Mouse (Mus musculus) intestine, postnatal 0 days (tissue): Measurements from ENCODE around the gene Cntnap5a. TPM values are rescaled to one million over a fixed set of nuclear protein-coding genes. Genes with fewer than 3 reads are reported as not detected.

ENCODE experiments used
- ATAC-seq: fragments of 200-750 bp; cut with Nextera tagmentation; 2 replicates; pipeline ENCODE4 v1.8.0; 2017; ENCODE audit warnings: mild to moderate bottlenecking, moderate TSS enrichment, moderate library complexity
- H3K27ac ChIP-seq: fragments of 300-500 bp; sonication (generic); 2 replicates; pipeline ENCODE4 v1.5.1; 2014; ENCODE audit warnings: mild to moderate bottlenecking, low read depth, low read length, moderate library complexity
- H3K27me3 ChIP-seq: fragments of 300-500 bp; sonication (generic); replicated peaks from 2 replicates; pipeline ENCODE4 v1.6.1; 2014; ENCODE audit warnings: low read length, mixed read lengths; ENCODE audit not compliant: control insufficient read depth, insufficient read depth
- H3K36me3 ChIP-seq: fragments of 300-500 bp; sonication (generic); 2 replicates; pipeline ENCODE4 v1.6.1; 2014; ENCODE audit warnings: mild to moderate bottlenecking, moderate library complexity; ENCODE audit not compliant: control insufficient read depth, insufficient read depth
- H3K4me1 ChIP-seq: fragments of 300-500 bp; sonication (generic); replicated peaks from 2 replicates; pipeline ENCODE4 v1.6.1; 2014; ENCODE audit warnings: antibody characterized with exemption, low read length, mixed read lengths; ENCODE audit not compliant: control insufficient read depth, insufficient read depth
- H3K4me2 ChIP-seq: fragments of 300-500 bp; sonication (generic); replicated peaks from 2 replicates; pipeline ENCODE4 v1.6.1; 2014; ENCODE audit warnings: low read depth, mild to moderate bottlenecking, moderate library complexity
- H3K4me3 ChIP-seq: fragments of 300-500 bp; sonication (generic); 2 replicates; pipeline ENCODE4 v1.5.1; 2014; ENCODE audit warnings: low read depth, low read length
- H3K9ac ChIP-seq: fragments of 300-500 bp; sonication (generic); 2 replicates; pipeline ENCODE4 v1.6.1; 2014; ENCODE audit warnings: mild to moderate bottlenecking, low read depth, low read length
- H3K9me3 ChIP-seq: fragments of 300-500 bp; sonication (generic); 2 replicates; pipeline ENCODE4 v1.6.1; 2016; ENCODE audit warnings: mixed run types; ENCODE audit not compliant: control insufficient read depth
- CTCF ChIP-seq: sonication (generic); IDR thresholded peaks from 2 replicates; pipeline ENCODE4 v1.5.1; 2016; ENCODE audit warnings: low read depth, mild to moderate bottlenecking, control low read depth, antibody characterized with exemption, moderate library complexity
- WGBS: fragments of 180-500 bp; shearing (Covaris S2); extraction: QIAGEN DNeasy Blood & Tissue Kit; methylation state at CpG from one replicate; pipeline ENCODE4 v1.1.7; 2014; 5-methylcytosine and 5-hydroxymethylcytosine counted together
- polyA plus RNA-seq: library from polyadenylated mRNA; unstranded; fragments of >200 nt; fragmentation: Nextera tagmentation; extraction: Ambion mirVana; gene quantifications from 2 replicates; pipeline ENCODE4 v1.2.1, GENCODE M21; 2015

Gene Cntnap5a
- polyA plus RNA-seq, 1 experiment from 2014 or later = 0.07 TPM

- H3K27ac ChIP-seq = no peak overlapping the region
- no peak overlapping the region for H3K4me3 ChIP-seq
- no peaks in the 10 kb centered on the region for H3K9me3 ChIP-seq
- no peaks in the 10 kb centered on the region for H3K4me1 ChIP-seq
- no peaks in the 10 kb centered on the region for H3K36me3 ChIP-seq
- no peak for TF ChIP-seq CTCF
- WGBS = 71% methylated on average over 2 of the region's 2 CpGs
- no peak overlapping the region for H3K4me2 ChIP-seq
- no peaks in the 10 kb centered on the region for H3K27me3 ChIP-seq
- ATAC-seq = no peak
- H3K9ac ChIP-seq = no peak overlapping the region
Observed at GRCm38 (mm10) chr1:116015768-116016167, 331.2 kb downstream of the Cntnap5a start.

GRCm38 (mm10) chr1:116029653-116030052 is 345.1 kb downstream of the Cntnap5a start:
- Histone ChIP-seq H3K4me3 (no peak overlapping the region), H3K27ac (no peak overlapping the region), H3K9me3 (no peaks in the 10 kb centered on the region), H3K36me3 (no peaks in the 10 kb centered on the region), H3K4me1 (no peaks in the 10 kb centered on the region), H3K27me3 (no peaks in the 10 kb centered on the region), H3K4me2 (no peak overlapping the region), H3K9ac (no peak overlapping the region)
- 75% methylated on average over 1 of the region's 1 CpGs for WGBS
- no peak for TF ChIP-seq CTCF
- no peak for ATAC-seq

GRCm38 (mm10) chr1:116035897-116036296 is 351.3 kb downstream of the Cntnap5a start:
- no peak overlapping the region for H3K4me2 ChIP-seq
- no peak for ATAC-seq
- WGBS = 52% methylated on average over 1 of the region's 1 CpGs
- H3K4me3 ChIP-seq = no peak overlapping the region
- no peaks in the 10 kb centered on the region for H3K4me1 ChIP-seq
- no peaks in the 10 kb centered on the region for H3K36me3 ChIP-seq
- no peak overlapping the region for H3K27ac ChIP-seq
- H3K9me3 ChIP-seq = no peaks in the 10 kb centered on the region
- H3K9ac ChIP-seq = no peak overlapping the region
- H3K27me3 ChIP-seq = no peaks in the 10 kb centered on the region
- no peak for TF ChIP-seq CTCF

- WGBS = 32% methylated on average over 2 of the region's 2 CpGs
- Histone ChIP-seq H3K4me3 (no peak overlapping the region), H3K9me3 (no peaks in the 10 kb centered on the region), H3K4me1 (no peaks in the 10 kb centered on the region), H3K9ac (no peak overlapping the region), H3K36me3 (no peaks in the 10 kb centered on the region), H3K27me3 (no peaks in the 10 kb centered on the region), H3K27ac (no peak overlapping the region), H3K4me2 (no peak overlapping the region)
- TF ChIP-seq CTCF = no peak; the same call in 1 of the 2 replicates
- ATAC-seq = peak; percentile 25; the same call in 1 of the 2 replicates
Observed at GRCm38 (mm10) chr1:116036894-116037293, 352.3 kb downstream of the Cntnap5a start.

- no peak overlapping the region for H3K4me2 ChIP-seq
- 23% methylated on average over 1 of the region's 1 CpGs for WGBS
- H3K27ac ChIP-seq = no peak overlapping the region
- H3K4me1 ChIP-seq = no peaks in the 10 kb centered on the region
- H3K9ac ChIP-seq = no peak overlapping the region
- H3K9me3 ChIP-seq = no peaks in the 10 kb centered on the region
- no peaks in the 10 kb centered on the region for H3K36me3 ChIP-seq
- no peak for TF ChIP-seq CTCF
- H3K27me3 ChIP-seq = no peaks in the 10 kb centered on the region
- H3K4me3 ChIP-seq = no peak overlapping the region
- no peak for ATAC-seq
Observed at GRCm38 (mm10) chr1:116044083-116044482, 359.5 kb downstream of the Cntnap5a start.

GRCm38 (mm10) chr1:116107010-116107723 is 422.6 kb downstream of the Cntnap5a start:
- no peaks in the 10 kb centered on the region for H3K9me3 ChIP-seq
- H3K9ac ChIP-seq = no peak overlapping the region
- no peak for TF ChIP-seq CTCF
- no peak overlapping the region for H3K27ac ChIP-seq
- H3K4me3 ChIP-seq = no peak overlapping the region
- no peak for ATAC-seq
- H3K36me3 ChIP-seq = no peaks in the 10 kb centered on the region
- no peaks in the 10 kb centered on the region for H3K27me3 ChIP-seq
- whole genome bisulfite sequencing = 69% methylated on average over 3 of the region's 3 CpGs
- no peak overlapping the region for H3K4me2 ChIP-seq
- H3K4me1 ChIP-seq = no peaks in the 10 kb centered on the region

GRCm38 (mm10) chr1:116107724-116108058 is 423.1 kb downstream of the Cntnap5a start:
- no peak for ATAC-seq
- no peaks in the 10 kb centered on the region for H3K27me3 ChIP-seq
- no peaks in the 10 kb centered on the region for H3K36me3 ChIP-seq
- H3K4me3 ChIP-seq = no peak overlapping the region
- H3K9ac ChIP-seq = no peak overlapping the region
- no peak overlapping the region for H3K4me2 ChIP-seq
- H3K4me1 ChIP-seq = no peaks in the 10 kb centered on the region
- no peaks in the 10 kb centered on the region for H3K9me3 ChIP-seq
- no peak overlapping the region for H3K27ac ChIP-seq
- TF ChIP-seq CTCF = no peak
